Mouse (Mus musculus): Measurements from ENCODE around the gene Lrrn2. TPM values are rescaled to one million over a fixed set of nuclear protein-coding genes. Genes with fewer than 3 reads are reported as not detected.
A peak's percentile ranks its signal among the peaks of the same experiment; 100 is the strongest.

The Lrrn2 gene
- polyA plus RNA-seq (2014; fragmentation: Nextera tagmentation; extraction: Ambion mirVana), result 36.5 and 37.0 TPM in 2 replicates

- peak within 1 kb of the TSS; percentile 91 for H3K27ac ChIP-seq (replicated peaks; ENCODE audit: low read depth, low read length)
These were observed at the start of gene Lrrn2 for GRCm38 (mm10) chr1:132880161-132881005. Lrrn2 (plus strand) TSS chr1:132880273.

GRCm38 (mm10) chr1:132831963-132832362, 48.1 kb upstream of the Lrrn2 start:
- H3K9ac ChIP-seq (replicated peaks; ENCODE audit: low read length), result no peak overlapping the region
- no peak overlapping the region for H3K4me3 ChIP-seq (replicated peaks; ENCODE audit: low read depth, low read length)
- no peak overlapping the region for H3K27ac ChIP-seq (replicated peaks; ENCODE audit: low read depth, low read length)
- no peaks in the 10 kb centered on the region for H3K9me3 ChIP-seq (ENCODE audit: control insufficient read depth, low read length)
- no peaks in the 10 kb centered on the region for H3K27me3 ChIP-seq (ENCODE audit: control insufficient read depth, insufficient read depth, low read length)
- WGBS, result 90% methylated on average over 4 of the region's 4 CpGs
- H3K4me1 ChIP-seq (ENCODE audit: control insufficient read depth, insufficient read depth, low read length), result no peaks in the 10 kb centered on the region
- no peaks in the 10 kb centered on the region for H3K36me3 ChIP-seq (ENCODE audit: control insufficient read depth, insufficient read depth, low read length)
- ATAC-seq (ENCODE audit: low FRiP score, low TSS enrichment) (no peak), DNase-seq (no peak)
- no peak overlapping the region for H3K4me2 ChIP-seq (ENCODE audit: low read length)

More at GRCm38 (mm10) chr1:132880161-132881005, at the start of gene Lrrn2:
- Histone ChIP-seq H3K4me3 (replicated peaks; ENCODE audit: low read depth, low read length) (peak within 1 kb of the TSS; percentile 82), H3K4me2 (ENCODE audit: low read length) (peak within 1 kb of the TSS; percentile 96), H3K27me3 (ENCODE audit: control insufficient read depth, insufficient read depth, low read length) (no peaks in the 10 kb centered on the region), H3K4me1 (ENCODE audit: control insufficient read depth, insufficient read depth, low read length) (peaks cover 22% of the 10 kb centered on the region), H3K9me3 (ENCODE audit: control insufficient read depth, low read length) (no peaks in the 10 kb centered on the region), H3K36me3 (ENCODE audit: control insufficient read depth, insufficient read depth, low read length) (no peaks in the 10 kb centered on the region), H3K9ac (replicated peaks; ENCODE audit: low read length) (peak within 1 kb of the TSS; percentile 85)
- ATAC-seq (ENCODE audit: low FRiP score, low TSS enrichment) (peak; percentile 83), DNase-seq (peak; percentile 87)
- under 1% methylated on average over 76 of the region's 80 CpGs for WGBS

- no peaks in the 10 kb centered on the region for H3K4me1 ChIP-seq (ENCODE audit: control insufficient read depth, insufficient read depth, low read length)
- 64% methylated on average over 8 of the region's 8 CpGs for WGBS
- no peaks in the 10 kb centered on the region for H3K27me3 ChIP-seq (ENCODE audit: control insufficient read depth, insufficient read depth, low read length)
- no peaks in the 10 kb centered on the region for H3K36me3 ChIP-seq (ENCODE audit: control insufficient read depth, insufficient read depth, low read length)
- no peaks in the 10 kb centered on the region for H3K9me3 ChIP-seq (ENCODE audit: control insufficient read depth, low read length)
- no peak overlapping the region for H3K4me2 ChIP-seq (ENCODE audit: low read length)
- no peak overlapping the region for H3K4me3 ChIP-seq (replicated peaks; ENCODE audit: low read depth, low read length)
- no peak for DNase-seq
- no peak overlapping the region for H3K9ac ChIP-seq (replicated peaks; ENCODE audit: low read length)
- ATAC-seq (ENCODE audit: low FRiP score, low TSS enrichment), result no peak
- H3K27ac ChIP-seq (replicated peaks; ENCODE audit: low read depth, low read length), result no peak overlapping the region
These were observed 46.0 kb upstream of the Lrrn2 start for GRCm38 (mm10) chr1:132834037-132834436.

GRCm38 (mm10) chr1:132836895-132837294, 43.2 kb upstream of the Lrrn2 start:
- Histone ChIP-seq H3K36me3 (ENCODE audit: control insufficient read depth, insufficient read depth, low read length) (no peaks in the 10 kb centered on the region), H3K4me2 (ENCODE audit: low read length) (no peak overlapping the region), H3K9ac (replicated peaks; ENCODE audit: low read length) (no peak overlapping the region), H3K27me3 (ENCODE audit: control insufficient read depth, insufficient read depth, low read length) (no peaks in the 10 kb centered on the region), H3K27ac (replicated peaks; ENCODE audit: low read depth, low read length) (no peak overlapping the region), H3K4me1 (ENCODE audit: control insufficient read depth, insufficient read depth, low read length) (no peaks in the 10 kb centered on the region), H3K9me3 (ENCODE audit: control insufficient read depth, low read length) (no peaks in the 10 kb centered on the region), H3K4me3 (replicated peaks; ENCODE audit: low read depth, low read length) (no peak overlapping the region)
- DNase-seq, result no peak
- ATAC-seq (ENCODE audit: low FRiP score, low TSS enrichment), result no peak
- 64% methylated on average over 8 of the region's 8 CpGs for WGBS

- Histone ChIP-seq H3K4me3 (replicated peaks; ENCODE audit: low read depth, low read length) (no peak overlapping the region), H3K4me1 (ENCODE audit: control insufficient read depth, insufficient read depth, low read length) (no peaks in the 10 kb centered on the region), H3K4me2 (ENCODE audit: low read length) (no peak overlapping the region), H3K36me3 (ENCODE audit: control insufficient read depth, insufficient read depth, low read length) (no peaks in the 10 kb centered on the region), H3K9me3 (ENCODE audit: control insufficient read depth, low read length) (no peaks in the 10 kb centered on the region), H3K9ac (replicated peaks; ENCODE audit: low read length) (no peak overlapping the region), H3K27me3 (ENCODE audit: control insufficient read depth, insufficient read depth, low read length) (no peaks in the 10 kb centered on the region), H3K27ac (replicated peaks; ENCODE audit: low read depth, low read length) (no peak overlapping the region)
- no peak for DNase-seq
- ATAC-seq (ENCODE audit: low FRiP score, low TSS enrichment), result no peak
- 79% methylated on average over 5 of the region's 5 CpGs for WGBS
These were observed 42.4 kb upstream of the Lrrn2 start for GRCm38 (mm10) chr1:132837691-132838090.

GRCm38 (mm10) chr1:132838371-132838770, 41.7 kb upstream of the Lrrn2 start:
- DNase-seq (no peak), ATAC-seq (ENCODE audit: low FRiP score, low TSS enrichment) (no peak)
- Histone ChIP-seq H3K27ac (replicated peaks; ENCODE audit: low read depth, low read length) (no peak overlapping the region), H3K9ac (replicated peaks; ENCODE audit: low read length) (no peak overlapping the region), H3K9me3 (ENCODE audit: control insufficient read depth, low read length) (no peaks in the 10 kb centered on the region), H3K4me1 (ENCODE audit: control insufficient read depth, insufficient read depth, low read length) (no peaks in the 10 kb centered on the region), H3K27me3 (ENCODE audit: control insufficient read depth, insufficient read depth, low read length) (no peaks in the 10 kb centered on the region), H3K4me2 (ENCODE audit: low read length) (no peak overlapping the region), H3K4me3 (replicated peaks; ENCODE audit: low read depth, low read length) (no peak overlapping the region), H3K36me3 (ENCODE audit: control insufficient read depth, insufficient read depth, low read length) (no peaks in the 10 kb centered on the region)
- WGBS, result 79% methylated on average over 1 of the region's 1 CpGs

GRCm38 (mm10) chr1:132843612-132844011, 36.5 kb upstream of the Lrrn2 start:
- Histone ChIP-seq H3K36me3 (ENCODE audit: control insufficient read depth, insufficient read depth, low read length) (no peaks in the 10 kb centered on the region), H3K27ac (replicated peaks; ENCODE audit: low read depth, low read length) (no peak overlapping the region), H3K9me3 (ENCODE audit: control insufficient read depth, low read length) (peaks cover 14% of the 10 kb centered on the region; the same call in 1 of the 2 replicates), H3K4me2 (ENCODE audit: low read length) (no peak overlapping the region), H3K4me1 (ENCODE audit: control insufficient read depth, insufficient read depth, low read length) (no peaks in the 10 kb centered on the region), H3K27me3 (ENCODE audit: control insufficient read depth, insufficient read depth, low read length) (no peaks in the 10 kb centered on the region), H3K4me3 (replicated peaks; ENCODE audit: low read depth, low read length) (no peak overlapping the region), H3K9ac (replicated peaks; ENCODE audit: low read length) (no peak overlapping the region)
- WGBS, result 82% methylated on average over 10 of the region's 10 CpGs
- ATAC-seq (ENCODE audit: low FRiP score, low TSS enrichment) (no peak), DNase-seq (no peak)

GRCm38 (mm10) chr1:132844088-132844804, 35.8 kb upstream of the Lrrn2 start:
- no peaks in the 10 kb centered on the region for H3K27me3 ChIP-seq (ENCODE audit: control insufficient read depth, insufficient read depth, low read length)
- H3K9me3 ChIP-seq (ENCODE audit: control insufficient read depth, low read length), result peaks cover 18% of the 10 kb centered on the region; the same call in 1 of the 2 replicates
- DNase-seq (peak; percentile 53), ATAC-seq (ENCODE audit: low FRiP score, low TSS enrichment) (no peak)
- H3K4me1 ChIP-seq (ENCODE audit: control insufficient read depth, insufficient read depth, low read length), result no peaks in the 10 kb centered on the region
- WGBS, result 90% methylated on average over 20 of the region's 20 CpGs
- H3K27ac ChIP-seq (replicated peaks; ENCODE audit: low read depth, low read length), result no peak overlapping the region
- no peak overlapping the region for H3K9ac ChIP-seq (replicated peaks; ENCODE audit: low read length)
- H3K4me3 ChIP-seq (replicated peaks; ENCODE audit: low read depth, low read length), result no peak overlapping the region
- no peaks in the 10 kb centered on the region for H3K36me3 ChIP-seq (ENCODE audit: control insufficient read depth, insufficient read depth, low read length)
- no peak overlapping the region for H3K4me2 ChIP-seq (ENCODE audit: low read length)
